Mouse (Mus musculus) hindbrain, postnatal 0 days (tissue): ENCODE measurements around the gene Galnt10. TPM values are rescaled to one million over a fixed set of nuclear protein-coding genes. Genes with fewer than 3 reads are reported as not detected.
A peak's percentile ranks its signal among the peaks of the same experiment; 100 is the strongest.

Source experiments
- ATAC-seq: fragments of 200-750 bp; cut with Nextera tagmentation; 2 replicates; pipeline ENCODE4 v1.8.0; 2017; ENCODE audit warnings: mild to moderate bottlenecking, moderate TSS enrichment, moderate library complexity
- DNase-seq: peaks from one replicate; pipeline ENCODE4 v3.0.0-alpha.2; 2015; ENCODE audit warnings: low spot score
- H3K27ac ChIP-seq: fragments of 300-500 bp; sonication (generic); 2 replicates; pipeline ENCODE4 v1.5.1; 2014; ENCODE audit warnings: mild to moderate bottlenecking
- H3K27me3 ChIP-seq: fragments of 300-500 bp; sonication (generic); 2 replicates; pipeline ENCODE4 v1.6.1; 2014; ENCODE audit warnings: low read length, mixed read lengths; ENCODE audit not compliant: insufficient read depth
- H3K36me3 ChIP-seq: fragments of 300-500 bp; sonication (generic); 2 replicates; pipeline ENCODE4 v1.6.1; 2014; ENCODE audit warnings: low read length, mixed read lengths; ENCODE audit not compliant: insufficient read depth
- H3K4me1 ChIP-seq: fragments of 300-500 bp; sonication (generic); 2 replicates; pipeline ENCODE4 v1.6.1; 2014; ENCODE audit warnings: antibody characterized with exemption, low read length, mixed read lengths; ENCODE audit not compliant: insufficient read depth
- H3K4me2 ChIP-seq: fragments of 300-500 bp; sonication (generic); 2 replicates; pipeline ENCODE4 v1.6.1; 2014; ENCODE audit warnings: low read depth, mild to moderate bottlenecking, low read length, moderate library complexity, mixed read lengths
- H3K4me3 ChIP-seq: fragments of 300-500 bp; sonication (generic); 2 replicates; pipeline ENCODE4 v1.5.1; 2014; ENCODE audit warnings: low read length
- H3K9ac ChIP-seq: fragments of 300-500 bp; sonication (generic); replicated peaks from 2 replicates; pipeline ENCODE4 v1.6.1; 2014; ENCODE audit warnings: mild to moderate bottlenecking, low read length, moderate library complexity, mixed read lengths
- H3K9me3 ChIP-seq: fragments of 300-500 bp; sonication (generic); 2 replicates; pipeline ENCODE4 v1.6.1; 2016; ENCODE audit warnings: low read length, mixed read lengths
- CTCF ChIP-seq: IDR thresholded peaks from 2 replicates; pipeline ENCODE4 v1.5.1; 2016; ENCODE audit warnings: antibody characterized with exemption, control low read depth, low read depth
- WGBS: fragments of 180-500 bp; shearing (Covaris S2); extraction: QIAGEN DNeasy Blood & Tissue Kit; methylation state at CpG from one replicate; pipeline ENCODE4 v1.1.7; 2014; 5-methylcytosine and 5-hydroxymethylcytosine counted together
- polyA plus RNA-seq: library from polyadenylated mRNA; unstranded; fragments of >200 nt; fragmentation: Nextera tagmentation; extraction: Ambion mirVana; gene quantifications from 2 replicates; pipeline ENCODE4 v1.2.1, GENCODE M21; 2015
- total RNA-seq: library from RNA; depleted of rRNA; stranded (reverse); fragments of >200 nt; gene quantifications from 2 replicates; pipeline ENCODE4 v1.2.3, GENCODE M21; 2014

The Galnt10 gene
- total and polyA plus RNA-seq, 2 experiments from 2014 or later = 10.9 to 20.3 TPM

- no peak for TF ChIP-seq CTCF
- no peaks in the 10 kb centered on the region for H3K27me3 ChIP-seq
- H3K9ac ChIP-seq = no peak overlapping the region
- no peak for ATAC-seq
- 78% methylated on average over 6 of the region's 6 CpGs for WGBS
- no peaks in the 10 kb centered on the region for H3K9me3 ChIP-seq
- H3K27ac ChIP-seq = no peak overlapping the region
- no peaks in the 10 kb centered on the region for H3K4me1 ChIP-seq
- H3K4me2 ChIP-seq = no peak overlapping the region
- no peak overlapping the region for H3K4me3 ChIP-seq
- no peak for DNase-seq
- no peaks in the 10 kb centered on the region for H3K36me3 ChIP-seq
Measured at GRCm38 (mm10) chr11:57669522-57669921, 24.3 kb downstream of the Galnt10 start.

- DNase-seq (no peak), ATAC-seq (no peak)
- Histone ChIP-seq H3K27ac (no peak overlapping the region), H3K4me1 (no peaks in the 10 kb centered on the region), H3K9me3 (no peaks in the 10 kb centered on the region), H3K9ac (no peak overlapping the region), H3K4me3 (no peak overlapping the region), H3K36me3 (no peaks in the 10 kb centered on the region), H3K27me3 (no peaks in the 10 kb centered on the region), H3K4me2 (no peak overlapping the region)
- 13% methylated on average over 5 of the region's 5 CpGs for WGBS
- no peak for TF ChIP-seq CTCF
Measured at GRCm38 (mm10) chr11:57671120-57671697, 26.0 kb downstream of the Galnt10 start.

- no peak overlapping the region for H3K4me2 ChIP-seq
- no peak for DNase-seq
- H3K4me1 ChIP-seq = no peaks in the 10 kb centered on the region
- no peaks in the 10 kb centered on the region for H3K36me3 ChIP-seq
- no peak overlapping the region for H3K27ac ChIP-seq
- H3K4me3 ChIP-seq = no peak overlapping the region
- no peak for ATAC-seq
- 71% methylated on average over 10 of the region's 10 CpGs for WGBS
- H3K27me3 ChIP-seq = no peaks in the 10 kb centered on the region
- TF ChIP-seq CTCF = no peak
- H3K9ac ChIP-seq = no peak overlapping the region
- H3K9me3 ChIP-seq = no peaks in the 10 kb centered on the region
Measured at GRCm38 (mm10) chr11:57671797-57672196, 26.6 kb downstream of the Galnt10 start.

- no peaks in the 10 kb centered on the region for H3K36me3 ChIP-seq
- DNase-seq = no peak
- no peaks in the 10 kb centered on the region for H3K27me3 ChIP-seq
- H3K4me1 ChIP-seq = no peaks in the 10 kb centered on the region
- ATAC-seq = no peak
- no peak overlapping the region for H3K27ac ChIP-seq
- no peaks in the 10 kb centered on the region for H3K9me3 ChIP-seq
- 86% methylated on average over 9 of the region's 9 CpGs for WGBS
- TF ChIP-seq CTCF = no peak
- no peak overlapping the region for H3K4me2 ChIP-seq
- H3K4me3 ChIP-seq = no peak overlapping the region
- no peak overlapping the region for H3K9ac ChIP-seq
Measured at GRCm38 (mm10) chr11:57672995-57673394, 27.8 kb downstream of the Galnt10 start.

- DNase-seq (no peak), ATAC-seq (no peak)
- 0 out of 2 replicates have a peak overlapping the region, but pooled peaks have one; percentile 41 for H3K27ac ChIP-seq
- no peak overlapping the region for H3K4me3 ChIP-seq
- no peak overlapping the region for H3K9ac ChIP-seq
- H3K4me2 ChIP-seq = no peak overlapping the region
- no peaks in the 10 kb centered on the region for H3K4me1 ChIP-seq
- TF ChIP-seq CTCF = no peak
- WGBS = 69% methylated on average over 12 of the region's 12 CpGs
- H3K9me3 ChIP-seq = no peaks in the 10 kb centered on the region
- no peaks in the 10 kb centered on the region for H3K36me3 ChIP-seq
- no peaks in the 10 kb centered on the region for H3K27me3 ChIP-seq
Measured at GRCm38 (mm10) chr11:57673977-57674687, 28.9 kb downstream of the Galnt10 start.

GRCm38 (mm10) chr11:57677261-57677660 is 32.0 kb downstream of the Galnt10 start:
- no peak for TF ChIP-seq CTCF
- Histone ChIP-seq H3K27ac (no peak overlapping the region), H3K27me3 (no peaks in the 10 kb centered on the region), H3K4me3 (no peak overlapping the region), H3K4me1 (no peaks in the 10 kb centered on the region), H3K9me3 (no peaks in the 10 kb centered on the region), H3K9ac (no peak overlapping the region), H3K36me3 (no peaks in the 10 kb centered on the region), H3K4me2 (no peak overlapping the region)
- DNase-seq (no peak), ATAC-seq (no peak)
- whole genome bisulfite sequencing = 71% methylated on average over 3 of the region's 3 CpGs

- no peak overlapping the region for H3K4me3 ChIP-seq
- no peak overlapping the region for H3K4me2 ChIP-seq
- ATAC-seq (no peak), DNase-seq (no peak)
- no peak overlapping the region for H3K9ac ChIP-seq
- no peaks in the 10 kb centered on the region for H3K9me3 ChIP-seq
- H3K27ac ChIP-seq = no peak overlapping the region
- H3K27me3 ChIP-seq = no peaks in the 10 kb centered on the region
- no peak for TF ChIP-seq CTCF
- 47% methylated on average over 7 of the region's 7 CpGs for WGBS
- no peaks in the 10 kb centered on the region for H3K36me3 ChIP-seq
- H3K4me1 ChIP-seq = peaks cover 6% of the 10 kb centered on the region
Measured at GRCm38 (mm10) chr11:57682589-57682988, 37.3 kb downstream of the Galnt10 start.
